Mouse (Mus musculus): ENCODE measurements around the gene Gm5485.

Gm5485 gene

GRCm38 (mm10) chr16:48368096-48368495, 44.1 kb downstream of the Gm5485 start:
- no peak for DNase-seq

- no peak for DNase-seq
These were observed 45.4 kb downstream of the Gm5485 start for GRCm38 (mm10) chr16:48366801-48367200.

- DNase-seq, result peak; percentile 68
These were observed 51.3 kb downstream of the Gm5485 start for GRCm38 (mm10) chr16:48360887-48361286.

GRCm38 (mm10) chr16:48356417-48356816, 55.8 kb downstream of the Gm5485 start:
- no peak for DNase-seq

GRCm38 (mm10) chr16:48355716-48356115, 56.5 kb downstream of the Gm5485 start:
- DNase-seq, result no peak

All from layer of hippocampus, adult 9-11 months (tissue).